Mouse (Mus musculus): Measurements from ENCODE around the gene R3hcc1l.

DNA sequence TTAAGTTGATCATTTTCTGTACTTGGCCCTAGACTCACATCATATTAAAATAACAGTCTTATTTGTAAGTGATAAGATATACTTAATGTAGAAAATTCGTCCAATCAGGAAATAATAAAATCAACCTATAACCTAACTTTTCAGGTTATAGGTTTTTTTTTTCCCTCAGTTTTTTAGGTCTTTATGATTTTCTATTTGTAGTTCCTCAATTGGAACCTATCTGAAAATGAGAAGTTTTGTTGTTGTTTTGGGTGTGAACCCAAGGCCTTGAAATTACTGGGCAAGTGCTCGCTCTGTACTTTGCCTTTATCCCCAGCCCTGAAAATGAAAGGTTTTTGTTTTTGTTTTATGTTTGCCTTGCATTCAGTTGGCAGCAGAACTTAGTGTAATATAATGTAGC is 6.1 kb downstream of the R3hcc1l start:
- no peak for TF ChIP-seq CTCF (IDR thresholded peaks at IDR 0.05)
- no peak for TF ChIP-seq EP300 (IDR thresholded peaks at IDR 0.05)
